Mouse (Mus musculus) stomach, embryonic 15.5 days (tissue): ENCODE measurements around the gene Slc39a9. TPM values are rescaled to one million over a fixed set of nuclear protein-coding genes. Genes with fewer than 3 reads are reported as not detected.

Experiments used
- ATAC-seq: fragments of 200-750 bp; cut with Nextera tagmentation; 2 replicates; pipeline ENCODE4 v1.8.0; 2017; ENCODE audit warnings: low read depth, moderate number of reproducible peaks, moderate TSS enrichment; ENCODE audit not compliant: insufficient read depth, low FRiP score
- H3K27ac ChIP-seq: fragments of 300-500 bp; sonication (generic); 2 replicates; pipeline ENCODE4 v1.5.1; 2015; ENCODE audit warnings: mild to moderate bottlenecking, inconsistent platforms
- H3K27me3 ChIP-seq: fragments of 300-500 bp; sonication (generic); replicated peaks from 2 replicates; pipeline ENCODE4 v1.6.1; 2015; ENCODE audit warnings: inconsistent platforms
- H3K36me3 ChIP-seq: fragments of 300-500 bp; sonication (generic); 2 replicates; pipeline ENCODE4 v1.6.1; 2015; ENCODE audit warnings: inconsistent platforms
- H3K4me1 ChIP-seq: fragments of 300-500 bp; sonication (generic); 2 replicates; pipeline ENCODE4 v1.6.1; 2015; ENCODE audit warnings: inconsistent platforms
- H3K4me2 ChIP-seq: fragments of 300-500 bp; sonication (generic); 2 replicates; pipeline ENCODE4 v1.6.1; 2015; ENCODE audit warnings: mild to moderate bottlenecking, inconsistent platforms
- H3K4me3 ChIP-seq: fragments of 300-500 bp; sonication (generic); replicated peaks from 2 replicates; pipeline ENCODE4 v1.5.1; 2015; ENCODE audit warnings: inconsistent platforms
- H3K9ac ChIP-seq: fragments of 300-500 bp; sonication (generic); 2 replicates; pipeline ENCODE4 v1.6.1; 2015; ENCODE audit warnings: inconsistent platforms
- H3K9me3 ChIP-seq: fragments of 300-500 bp; sonication (generic); 2 replicates; pipeline ENCODE4 v1.6.1; 2016; ENCODE audit warnings: inconsistent platforms
- WGBS: fragments of 180-500 bp; shearing (Covaris S2); methylation state at CpG from one replicate; pipeline ENCODE4 v1.1.7; 2015; 5-methylcytosine and 5-hydroxymethylcytosine counted together
- polyA plus RNA-seq: library from polyadenylated mRNA; unstranded; fragments of >200 nt; fragmentation: Nextera tagmentation; extraction: Ambion mirVana; gene quantifications from 2 replicates; pipeline ENCODE4 v1.2.1, GENCODE M21; 2015

Slc39a9 gene
- polyA plus RNA-seq, 1 experiment from 2014 or later: 24.4 TPM

DNA sequence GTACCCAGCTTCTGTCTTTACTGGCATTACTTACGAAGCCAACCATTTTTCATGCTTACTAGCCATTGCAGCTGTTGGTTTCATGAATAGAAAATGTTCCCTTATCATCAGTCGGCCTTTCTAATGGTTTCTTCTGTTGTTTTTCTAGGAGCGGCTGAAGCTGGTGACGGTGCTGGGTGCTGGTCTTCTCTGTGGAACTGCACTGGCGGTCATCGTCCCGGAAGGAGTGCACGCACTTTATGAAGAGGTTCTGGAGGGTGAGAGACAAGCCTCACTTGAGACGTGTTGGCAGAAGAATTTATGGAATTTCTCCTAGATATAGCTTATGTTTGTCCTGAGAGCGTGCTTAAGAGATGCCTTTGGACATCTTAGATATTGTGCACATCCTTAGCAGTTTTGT, 18.6 kb downstream of the Slc39a9 start:
- no peak overlapping the region for H3K27ac ChIP-seq
- peaks cover 11% of the 10 kb centered on the region for H3K36me3 ChIP-seq
- H3K4me2 ChIP-seq: no peak overlapping the region
- H3K9me3 ChIP-seq: no peaks in the 10 kb centered on the region
- ATAC-seq: no peak
- no peak overlapping the region for H3K4me3 ChIP-seq
- H3K27me3 ChIP-seq: no peaks in the 10 kb centered on the region
- no peaks in the 10 kb centered on the region for H3K4me1 ChIP-seq
- H3K9ac ChIP-seq: no peak overlapping the region
- WGBS: 86% methylated on average over 10 of the region's 10 CpGs

DNA sequence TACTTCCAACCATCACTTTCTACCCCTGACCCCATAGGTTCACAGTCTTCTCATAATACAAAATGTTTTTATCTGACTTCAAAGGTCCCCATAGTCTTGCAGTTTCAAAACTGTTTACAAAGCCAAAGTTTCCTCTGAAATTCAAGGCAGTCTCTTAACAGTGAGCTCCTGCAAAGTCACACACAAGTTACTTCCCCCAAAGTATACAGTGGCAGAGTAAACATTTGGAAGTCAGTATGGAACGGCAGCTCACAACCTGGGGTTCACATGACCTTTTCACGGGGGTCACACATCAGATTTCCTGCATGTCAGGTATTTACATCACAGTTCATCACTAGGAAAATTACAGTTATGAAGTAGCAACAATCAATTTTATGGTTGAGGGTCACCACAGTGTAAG, 20.3 kb downstream of the Slc39a9 start:
- Histone ChIP-seq H3K4me1 (no peaks in the 10 kb centered on the region), H3K9ac (no peak overlapping the region), H3K4me2 (no peak overlapping the region), H3K27ac (no peak overlapping the region), H3K27me3 (no peaks in the 10 kb centered on the region), H3K4me3 (no peak overlapping the region), H3K9me3 (no peaks in the 10 kb centered on the region), H3K36me3 (peaks cover 12% of the 10 kb centered on the region)
- WGBS: 46% methylated on average over 2 of the region's 2 CpGs
- ATAC-seq: no peak; the same call in 1 of the 2 replicates

DNA sequence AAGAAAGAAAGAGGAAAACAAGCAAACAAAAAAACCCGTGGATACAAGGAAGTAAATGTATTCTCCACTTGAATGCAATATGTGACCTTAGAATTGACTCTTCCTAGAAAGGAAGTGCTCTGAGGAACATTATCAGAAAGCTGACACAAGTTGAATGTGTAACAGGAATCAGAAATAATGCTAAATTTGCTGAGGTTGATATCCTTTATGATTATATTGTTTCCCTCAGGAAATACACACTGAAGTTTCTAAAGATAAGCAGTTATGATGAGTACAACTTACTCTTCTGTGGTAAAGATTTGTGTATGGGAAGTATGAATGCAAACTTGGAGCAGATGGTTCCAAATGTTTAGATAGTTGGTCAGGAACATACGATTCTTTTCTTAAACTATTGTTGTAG, 24.7 kb downstream of the Slc39a9 start:
- Histone ChIP-seq H3K27me3 (no peaks in the 10 kb centered on the region), H3K4me3 (no peak overlapping the region), H3K9ac (no peak overlapping the region), H3K36me3 (0 out of 2 replicates have a peak, but pooled peaks cover 3% of the 10 kb centered on the region), H3K4me2 (no peak overlapping the region), H3K9me3 (no peaks in the 10 kb centered on the region), H3K27ac (no peak overlapping the region), H3K4me1 (no peaks in the 10 kb centered on the region)
- WGBS: 67% methylated on average over 2 of the region's 2 CpGs
- ATAC-seq: no peak

DNA sequence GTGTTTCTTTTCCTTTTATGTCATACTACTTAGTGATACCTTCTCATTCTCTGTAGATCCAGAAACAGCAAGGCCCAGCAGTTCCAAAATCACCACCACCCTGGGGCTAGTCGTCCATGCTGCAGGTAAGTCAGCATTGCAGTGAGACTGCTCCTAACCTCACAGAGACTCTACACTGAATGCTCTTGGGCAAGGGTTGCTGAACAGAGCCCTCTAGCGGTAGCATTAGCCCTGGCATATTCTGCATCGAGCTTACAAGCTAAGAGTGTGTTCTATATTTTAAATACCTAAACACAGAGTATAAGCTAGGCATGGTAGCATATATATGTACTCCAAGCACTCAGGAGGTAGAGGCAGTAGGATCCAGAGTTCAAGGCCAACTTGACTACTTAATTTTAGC, 29.5 kb downstream of the Slc39a9 start:
- Histone ChIP-seq H3K4me2 (no peak overlapping the region), H3K4me3 (no peak overlapping the region), H3K4me1 (no peaks in the 10 kb centered on the region), H3K27ac (no peak overlapping the region), H3K9ac (no peak overlapping the region), H3K9me3 (no peaks in the 10 kb centered on the region), H3K27me3 (no peaks in the 10 kb centered on the region), H3K36me3 (peaks cover 28% of the 10 kb centered on the region; the same call in 1 of the 2 replicates)
- 12% methylated on average over 3 of the region's 3 CpGs for WGBS
- no peak; the same call in 1 of the 2 replicates for ATAC-seq

DNA sequence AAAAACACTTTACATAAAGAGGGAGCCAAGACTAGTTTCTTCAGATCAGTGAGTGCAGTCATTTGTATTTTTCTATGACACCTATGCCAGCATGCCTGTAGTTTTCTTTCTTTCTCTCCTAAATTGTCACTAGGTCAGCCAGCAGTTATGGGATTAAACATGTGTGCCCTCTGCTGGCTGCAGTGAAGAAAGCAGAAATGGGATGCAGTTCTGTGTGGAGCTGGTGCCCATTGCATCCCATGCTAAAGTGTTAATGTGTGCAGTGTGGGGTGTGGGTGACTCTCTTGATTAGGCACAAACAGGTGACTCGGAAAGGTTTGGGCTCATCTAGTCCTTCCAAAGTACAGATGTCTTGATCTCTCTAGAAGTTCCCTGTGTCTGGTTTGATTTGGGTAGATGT, 37.7 kb downstream of the Slc39a9 start:
- H3K9ac ChIP-seq: no peak overlapping the region
- H3K27ac ChIP-seq: no peak overlapping the region
- no peak overlapping the region for H3K4me2 ChIP-seq
- 72% methylated on average over 1 of the region's 1 CpGs for whole genome bisulfite sequencing
- no peak for ATAC-seq
- H3K27me3 ChIP-seq: no peaks in the 10 kb centered on the region
- H3K4me3 ChIP-seq: no peak overlapping the region
- H3K4me1 ChIP-seq: no peaks in the 10 kb centered on the region
- no peaks in the 10 kb centered on the region for H3K9me3 ChIP-seq
- peaks cover 14% of the 10 kb centered on the region; the same call in 1 of the 2 replicates for H3K36me3 ChIP-seq

DNA sequence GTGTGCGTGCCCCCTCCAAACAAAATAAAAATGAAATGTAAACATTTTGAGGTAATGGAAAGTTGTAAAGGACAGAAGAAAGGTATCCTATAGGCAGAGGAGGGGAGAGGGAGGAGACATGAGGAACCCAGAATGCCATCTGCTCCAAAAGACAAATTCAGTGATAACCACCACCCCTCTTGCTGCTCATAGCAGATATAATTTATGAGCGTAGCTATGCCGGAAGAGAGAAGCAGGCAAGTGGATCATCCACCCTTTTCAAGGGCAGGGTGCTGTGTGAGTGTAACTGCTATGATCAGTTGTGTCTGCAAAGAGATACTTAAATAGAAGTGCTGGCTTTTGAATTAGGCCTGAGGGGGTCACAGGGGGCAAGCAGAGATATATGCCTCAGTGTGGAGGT, 39.9 kb downstream of the Slc39a9 start:
- no peak for ATAC-seq
- Histone ChIP-seq H3K27me3 (no peaks in the 10 kb centered on the region), H3K4me1 (peaks cover 4% of the 10 kb centered on the region; the same call in 1 of the 2 replicates), H3K36me3 (0 out of 2 replicates have a peak, but pooled peaks cover 4% of the 10 kb centered on the region), H3K27ac (no peak overlapping the region), H3K4me3 (no peak overlapping the region), H3K9ac (no peak overlapping the region), H3K4me2 (no peak overlapping the region), H3K9me3 (no peaks in the 10 kb centered on the region)
- 76% methylated on average over 3 of the region's 3 CpGs for WGBS

DNA sequence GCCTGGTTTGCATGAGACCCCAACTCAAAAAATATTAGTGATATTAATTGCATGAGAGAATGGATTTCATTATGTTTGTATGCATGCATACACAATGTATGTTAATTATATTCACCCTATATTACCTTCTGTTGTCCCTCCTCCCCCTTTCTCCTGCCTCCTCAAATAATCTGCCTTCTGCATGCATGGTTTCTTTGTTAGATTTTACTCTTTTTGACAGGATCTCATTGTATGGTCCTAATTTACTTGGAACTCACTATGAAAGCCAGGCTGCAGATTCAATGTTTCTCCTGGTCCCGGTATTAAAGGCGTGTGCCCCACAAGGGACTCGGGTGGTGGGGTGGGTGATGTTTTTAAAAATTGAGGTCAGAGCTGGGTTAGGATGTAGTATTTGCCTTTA, 40.6 kb downstream of the Slc39a9 start:
- WGBS: 90% methylated on average over 3 of the region's 3 CpGs

DNA sequence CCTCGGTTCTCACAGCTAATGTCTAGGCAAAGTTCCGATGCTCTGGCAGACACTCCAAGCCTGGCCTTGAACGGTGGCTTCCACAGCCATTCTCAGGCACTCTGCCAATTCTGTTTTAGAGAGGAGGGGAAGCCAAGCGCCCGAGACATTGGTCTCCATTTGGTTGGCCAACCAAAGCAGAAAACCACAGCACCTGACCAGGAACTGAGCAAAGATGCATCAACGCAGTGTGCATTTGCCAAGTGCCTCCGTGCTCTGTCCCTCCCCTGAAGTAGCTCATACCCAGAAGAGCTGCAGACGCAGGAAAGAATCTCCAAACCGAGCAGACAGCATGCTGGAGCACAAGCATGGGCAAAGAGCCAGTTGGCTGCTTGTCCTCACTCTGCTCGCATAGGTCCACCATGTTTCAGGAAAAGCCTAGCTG, 44.1 kb downstream of the Slc39a9 start:
- H3K36me3 ChIP-seq: no peaks in the 10 kb centered on the region
- ATAC-seq: no peak
- 39% methylated on average over 10 of the region's 10 CpGs for WGBS
- H3K4me1 ChIP-seq: peaks cover 13% of the 10 kb centered on the region
- no peak overlapping the region for H3K4me3 ChIP-seq
- H3K27me3 ChIP-seq: peaks cover 13% of the 10 kb centered on the region
- peak overlapping the region; percentile 24 for H3K4me2 ChIP-seq
- peak overlapping the region; percentile 6; the same call in 1 of the 2 replicates for H3K27ac ChIP-seq
- no peak overlapping the region for H3K9ac ChIP-seq
- H3K9me3 ChIP-seq: no peaks in the 10 kb centered on the region

More for the DNA sequence above, 40.6 kb downstream of the Slc39a9 start:
- Histone ChIP-seq H3K4me1 (peaks cover 4% of the 10 kb centered on the region; the same call in 1 of the 2 replicates), H3K4me2 (no peak overlapping the region), H3K9ac (no peak overlapping the region), H3K4me3 (no peak overlapping the region), H3K9me3 (no peaks in the 10 kb centered on the region), H3K27me3 (no peaks in the 10 kb centered on the region), H3K27ac (no peak overlapping the region), H3K36me3 (no peaks in the 10 kb centered on the region)
- ATAC-seq: no peak

DNA sequence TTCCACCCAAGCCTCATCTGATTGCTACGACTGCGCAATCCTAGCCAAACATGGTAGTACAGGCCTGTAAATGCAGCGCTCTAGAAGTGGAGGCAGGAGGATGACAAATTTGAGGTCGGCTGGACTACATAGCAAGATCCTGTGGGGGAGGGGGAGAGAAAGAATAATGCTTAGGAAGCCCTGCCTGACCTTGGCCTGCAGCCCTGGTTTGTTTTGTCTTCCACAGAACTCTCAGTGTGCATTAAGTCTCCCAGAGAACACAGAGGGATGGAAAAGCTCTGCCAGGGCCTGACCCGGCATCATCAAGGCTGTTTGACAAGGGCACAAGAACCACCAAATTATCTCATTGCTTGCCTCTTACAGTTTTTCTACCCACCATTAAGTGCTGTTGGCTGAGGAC, 46.0 kb downstream of the Slc39a9 start:
- Histone ChIP-seq H3K36me3 (no peaks in the 10 kb centered on the region), H3K27me3 (peaks cover 22% of the 10 kb centered on the region), H3K4me3 (no peak overlapping the region), H3K4me1 (peaks cover 17% of the 10 kb centered on the region), H3K9me3 (no peaks in the 10 kb centered on the region), H3K27ac (no peak overlapping the region), H3K4me2 (no peak overlapping the region), H3K9ac (no peak overlapping the region)
- ATAC-seq: no peak
- 44% methylated on average over 5 of the region's 5 CpGs for WGBS

DNA sequence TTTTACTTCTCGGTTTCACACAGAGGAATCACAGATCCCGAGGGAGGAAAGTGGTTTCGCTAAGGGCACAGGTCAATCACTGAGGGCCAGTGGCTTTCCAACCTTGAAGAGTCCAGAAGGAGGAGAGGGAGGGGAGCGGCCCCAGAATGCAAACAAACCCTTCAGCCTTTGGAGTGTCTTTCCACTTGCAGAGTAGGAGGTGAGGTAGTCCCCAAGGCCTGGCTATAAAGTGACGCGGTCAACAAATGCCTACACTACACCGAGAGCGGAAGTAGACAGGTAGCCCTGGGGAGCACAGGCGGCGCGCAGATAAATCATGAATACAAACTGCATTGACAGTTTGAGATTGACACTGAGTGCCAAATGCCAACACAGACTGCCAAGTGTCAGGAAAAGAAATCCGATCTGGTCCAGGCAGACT, 48.0 kb downstream of the Slc39a9 start:
- Histone ChIP-seq H3K4me3 (peak overlapping the region; percentile 47), H3K9me3 (no peaks in the 10 kb centered on the region), H3K4me1 (peaks cover 17% of the 10 kb centered on the region), H3K9ac (no peak overlapping the region), H3K36me3 (no peaks in the 10 kb centered on the region), H3K27ac (no peak overlapping the region), H3K4me2 (peak overlapping the region; percentile 83), H3K27me3 (peaks cover 28% of the 10 kb centered on the region)
- no peak for ATAC-seq
- 19% methylated on average over 12 of the region's 12 CpGs for WGBS

DNA sequence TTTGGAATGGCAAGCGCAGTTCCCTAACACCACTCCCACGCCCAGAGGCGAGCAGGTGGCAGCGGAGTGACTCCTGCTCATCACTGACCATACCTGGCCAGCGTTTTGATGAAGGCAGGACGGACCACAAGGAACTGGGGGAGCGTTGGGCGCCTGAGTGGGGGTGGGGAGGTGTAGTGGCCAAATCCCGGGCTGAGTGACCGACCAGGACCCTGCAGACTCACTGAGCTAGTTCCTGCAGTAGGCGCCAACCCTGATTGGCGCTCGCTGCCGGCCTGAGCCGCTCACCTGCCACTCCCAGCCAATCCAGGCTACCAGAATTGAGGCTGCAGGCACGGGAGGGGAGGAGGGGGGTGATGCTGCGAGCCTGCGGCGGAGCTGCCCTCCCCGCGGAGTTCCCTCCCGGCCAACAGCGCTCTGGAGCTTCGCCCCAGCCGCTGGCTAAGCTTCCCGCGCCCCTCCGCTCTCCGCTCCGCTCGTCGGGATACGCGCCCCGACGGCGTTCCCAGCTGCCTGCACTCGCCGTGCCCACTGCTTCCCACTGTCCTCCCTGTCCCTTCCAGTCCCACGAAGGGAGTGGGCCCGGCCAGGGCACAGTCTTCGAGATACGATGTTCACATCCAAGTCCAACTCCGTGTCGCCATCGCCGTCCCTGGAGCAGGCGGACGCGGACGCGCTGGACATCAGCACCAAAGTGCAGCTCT, 48.7 kb downstream of the Slc39a9 start, which contains the start of gene Plekhd1:
TSS of gene Plekhd1 (plus strand) at position 323 of the 704 bp plus-strand sequence.
- WGBS: 2% methylated on average over 44 of the region's 52 CpGs
- H3K4me1 ChIP-seq: peaks cover 17% of the 10 kb centered on the region
- peaks cover 28% of the 10 kb centered on the region for H3K27me3 ChIP-seq
- no peaks in the 10 kb centered on the region for H3K36me3 ChIP-seq
- H3K4me2 ChIP-seq: peak within 1 kb of the TSS; percentile 83
- peak within 1 kb of the TSS; percentile 40 for H3K9ac ChIP-seq
- H3K4me3 ChIP-seq: peak within 1 kb of the TSS; percentile 47
- ATAC-seq: peak; percentile 80
- no peaks in the 10 kb centered on the region for H3K9me3 ChIP-seq
- no peak within 1 kb of the TSS for H3K27ac ChIP-seq

DNA sequence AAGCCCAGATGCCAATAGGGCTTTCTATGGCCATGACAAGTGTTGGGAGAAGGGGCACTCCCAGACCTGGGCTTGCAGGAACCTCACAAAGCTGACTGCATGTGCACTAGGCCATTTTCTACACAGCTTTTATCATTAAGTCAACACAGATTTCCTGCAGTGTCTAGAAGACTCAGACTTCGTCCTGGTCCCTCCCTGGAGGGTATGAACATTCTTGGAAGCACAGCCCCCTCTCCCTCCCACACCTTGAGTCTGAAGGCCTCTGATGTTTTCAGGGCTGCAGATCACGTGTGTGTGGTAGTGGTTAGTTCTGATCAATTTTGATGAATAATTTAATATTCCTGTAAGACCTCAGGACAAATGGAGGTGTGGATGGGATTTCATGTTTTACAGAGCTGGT, 50.0 kb downstream of the Slc39a9 start:
- H3K27ac ChIP-seq: no peak overlapping the region

More for the DNA sequence above, 50.0 kb downstream of the Slc39a9 start:
- no peak for ATAC-seq
- 43% methylated on average over 2 of the region's 2 CpGs for WGBS
- Histone ChIP-seq H3K27me3 (peaks cover 28% of the 10 kb centered on the region), H3K4me3 (0 out of 2 replicates have a peak overlapping the region, but pooled peaks have one; percentile 47), H3K36me3 (no peaks in the 10 kb centered on the region), H3K4me1 (peaks cover 12% of the 10 kb centered on the region), H3K9ac (no peak overlapping the region), H3K9me3 (no peaks in the 10 kb centered on the region), H3K4me2 (peak overlapping the region; percentile 83)
